Mouse (Mus musculus) embryonic facial prominence, embryonic 13.5 days (tissue): ENCODE data around the gene Sfrp2. TPM values are rescaled to one million over a fixed set of nuclear protein-coding genes. Genes with fewer than 3 reads are reported as not detected.

Source experiments
- ATAC-seq: fragments of 200-750 bp; cut with Nextera tagmentation; 2 replicates; pipeline ENCODE4 v1.8.0; 2017; ENCODE audit warnings: low read depth; ENCODE audit not compliant: insufficient number of reproducible peaks, insufficient read depth, low FRiP score, low TSS enrichment
- H3K27ac ChIP-seq: fragments of 300-500 bp; sonication (generic); 2 replicates; pipeline ENCODE4 v1.5.1; 2015; ENCODE audit warnings: moderate library complexity, mild to moderate bottlenecking, inconsistent platforms
- H3K27me3 ChIP-seq: fragments of 300-500 bp; sonication (generic); 2 replicates; pipeline ENCODE4 v1.6.1; 2015; ENCODE audit warnings: mild to moderate bottlenecking, inconsistent platforms
- H3K36me3 ChIP-seq: fragments of 300-500 bp; sonication (generic); 2 replicates; pipeline ENCODE4 v1.6.1; 2015; ENCODE audit warnings: mild to moderate bottlenecking, inconsistent platforms
- H3K4me1 ChIP-seq: fragments of 300-500 bp; sonication (generic); 2 replicates; pipeline ENCODE4 v1.6.1; 2015; ENCODE audit warnings: inconsistent platforms
- H3K4me2 ChIP-seq: fragments of 300-500 bp; sonication (generic); 2 replicates; pipeline ENCODE4 v1.6.1; 2015; ENCODE audit warnings: moderate library complexity, mild to moderate bottlenecking, inconsistent platforms
- H3K4me3 ChIP-seq: fragments of 300-500 bp; sonication (generic); 2 replicates; pipeline ENCODE4 v1.5.1; 2015; ENCODE audit warnings: mild to moderate bottlenecking, inconsistent platforms
- H3K9ac ChIP-seq: fragments of 300-500 bp; sonication (generic); 2 replicates; pipeline ENCODE4 v1.6.1; 2015; ENCODE audit warnings: mild to moderate bottlenecking, inconsistent platforms
- H3K9me3 ChIP-seq: fragments of 300-500 bp; sonication (generic); 2 replicates; pipeline ENCODE4 v1.6.1; 2016; ENCODE audit warnings: inconsistent platforms
- WGBS: fragments of 180-500 bp; shearing (Covaris S2); methylation state at CpG from one replicate; pipeline ENCODE4 v1.1.7; 2015; ENCODE audit warnings: mixed read lengths; 5-methylcytosine and 5-hydroxymethylcytosine counted together
- polyA plus RNA-seq: library from polyadenylated mRNA; unstranded; fragments of >200 nt; fragmentation: Nextera tagmentation; extraction: Ambion mirVana; gene quantifications from 2 replicates; pipeline ENCODE4 v1.2.1, GENCODE M21; 2015

The Sfrp2 gene
- polyA plus RNA-seq, 1 experiment from 2014 or later: 326 TPM

GRCm38 (mm10) chr3:83752196-83752595 lies 13.9 kb upstream of the Sfrp2 start:
- H3K36me3 ChIP-seq: no peaks in the 10 kb centered on the region
- peaks cover 15% of the 10 kb centered on the region for H3K4me1 ChIP-seq
- no peak for ATAC-seq
- H3K27ac ChIP-seq: no peak overlapping the region
- H3K9ac ChIP-seq: no peak overlapping the region
- no peaks in the 10 kb centered on the region for H3K9me3 ChIP-seq
- H3K27me3 ChIP-seq: no peaks in the 10 kb centered on the region
- no peak overlapping the region for H3K4me3 ChIP-seq
- no peak overlapping the region for H3K4me2 ChIP-seq
- WGBS: 87% methylated on average over 5 of the region's 5 CpGs

GRCm38 (mm10) chr3:83755043-83755635 lies 11.0 kb upstream of the Sfrp2 start:
- H3K27me3 ChIP-seq: no peaks in the 10 kb centered on the region
- H3K4me3 ChIP-seq: no peak overlapping the region
- 26% methylated on average over 15 of the region's 15 CpGs for WGBS
- H3K9ac ChIP-seq: no peak overlapping the region
- H3K9me3 ChIP-seq: no peaks in the 10 kb centered on the region
- 0 out of 2 replicates have a peak overlapping the region, but pooled peaks have one; percentile 16 for H3K27ac ChIP-seq
- peaks cover 15% of the 10 kb centered on the region for H3K4me1 ChIP-seq
- H3K36me3 ChIP-seq: no peaks in the 10 kb centered on the region
- no peak overlapping the region for H3K4me2 ChIP-seq
- no peak for ATAC-seq

GRCm38 (mm10) chr3:83755666-83756065 lies 10.5 kb upstream of the Sfrp2 start:
- 38% methylated on average over 6 of the region's 6 CpGs for WGBS
- Histone ChIP-seq H3K9ac (no peak overlapping the region), H3K27ac (0 out of 2 replicates have a peak overlapping the region, but pooled peaks have one; percentile 16), H3K4me2 (no peak overlapping the region), H3K4me3 (no peak overlapping the region), H3K27me3 (no peaks in the 10 kb centered on the region; the same call in 1 of the 2 replicates), H3K9me3 (no peaks in the 10 kb centered on the region), H3K4me1 (peaks cover 18% of the 10 kb centered on the region), H3K36me3 (no peaks in the 10 kb centered on the region)
- no peak for ATAC-seq

- H3K27ac ChIP-seq: no peak overlapping the region
- no peak for ATAC-seq
- no peak overlapping the region for H3K9ac ChIP-seq
- peaks cover 36% of the 10 kb centered on the region for H3K4me1 ChIP-seq
- no peak overlapping the region for H3K4me2 ChIP-seq
- peaks cover 6% of the 10 kb centered on the region; the same call in 1 of the 2 replicates for H3K27me3 ChIP-seq
- no peaks in the 10 kb centered on the region for H3K36me3 ChIP-seq
- 71% methylated on average over 10 of the region's 10 CpGs for WGBS
- H3K4me3 ChIP-seq: no peak overlapping the region
- no peaks in the 10 kb centered on the region for H3K9me3 ChIP-seq
These were observed 3.8 kb upstream of the Sfrp2 start for GRCm38 (mm10) chr3:83762361-83762760.

- Histone ChIP-seq H3K9ac (peak overlapping the region; percentile 53), H3K4me1 (peaks cover 48% of the 10 kb centered on the region), H3K36me3 (no peaks in the 10 kb centered on the region), H3K27me3 (peaks cover 6% of the 10 kb centered on the region; the same call in 1 of the 2 replicates), H3K4me2 (peak overlapping the region; percentile 73), H3K9me3 (no peaks in the 10 kb centered on the region), H3K27ac (peak overlapping the region; percentile 44; the same call in 1 of the 2 replicates), H3K4me3 (peak overlapping the region; percentile 40)
- ATAC-seq: peak; percentile 58; the same call in 1 of the 2 replicates
- 6% methylated on average over 40 of the region's 40 CpGs for WGBS
These were observed 2.3 kb upstream of the Sfrp2 start for GRCm38 (mm10) chr3:83763551-83764548.

- Histone ChIP-seq H3K9me3 (no peaks in the 10 kb centered on the region), H3K4me1 (peaks cover 67% of the 10 kb centered on the region), H3K27me3 (peaks cover 6% of the 10 kb centered on the region; the same call in 1 of the 2 replicates), H3K9ac (peak overlapping the region; percentile 90), H3K27ac (peak overlapping the region; percentile 82), H3K4me2 (peak overlapping the region; percentile 81), H3K4me3 (peak overlapping the region; percentile 67), H3K36me3 (peaks cover 28% of the 10 kb centered on the region)
- no peak for ATAC-seq
- WGBS: under 1% methylated on average over 25 of the region's 25 CpGs
These were observed 577 bp downstream of the Sfrp2 start for GRCm38 (mm10) chr3:83766726-83767070.

GRCm38 (mm10) chr3:83767121-83767520 lies 1.0 kb downstream of the Sfrp2 start:
- H3K36me3 ChIP-seq: peaks cover 32% of the 10 kb centered on the region
- peaks cover 6% of the 10 kb centered on the region; the same call in 1 of the 2 replicates for H3K27me3 ChIP-seq
- H3K4me2 ChIP-seq: peak overlapping the region; percentile 81
- peak overlapping the region; percentile 82 for H3K27ac ChIP-seq
- H3K4me1 ChIP-seq: peaks cover 72% of the 10 kb centered on the region
- H3K9me3 ChIP-seq: no peaks in the 10 kb centered on the region
- H3K9ac ChIP-seq: peak overlapping the region; percentile 90
- ATAC-seq: no peak
- WGBS: 2% methylated on average over 10 of the region's 10 CpGs
- peak overlapping the region; percentile 67 for H3K4me3 ChIP-seq

DNA sequence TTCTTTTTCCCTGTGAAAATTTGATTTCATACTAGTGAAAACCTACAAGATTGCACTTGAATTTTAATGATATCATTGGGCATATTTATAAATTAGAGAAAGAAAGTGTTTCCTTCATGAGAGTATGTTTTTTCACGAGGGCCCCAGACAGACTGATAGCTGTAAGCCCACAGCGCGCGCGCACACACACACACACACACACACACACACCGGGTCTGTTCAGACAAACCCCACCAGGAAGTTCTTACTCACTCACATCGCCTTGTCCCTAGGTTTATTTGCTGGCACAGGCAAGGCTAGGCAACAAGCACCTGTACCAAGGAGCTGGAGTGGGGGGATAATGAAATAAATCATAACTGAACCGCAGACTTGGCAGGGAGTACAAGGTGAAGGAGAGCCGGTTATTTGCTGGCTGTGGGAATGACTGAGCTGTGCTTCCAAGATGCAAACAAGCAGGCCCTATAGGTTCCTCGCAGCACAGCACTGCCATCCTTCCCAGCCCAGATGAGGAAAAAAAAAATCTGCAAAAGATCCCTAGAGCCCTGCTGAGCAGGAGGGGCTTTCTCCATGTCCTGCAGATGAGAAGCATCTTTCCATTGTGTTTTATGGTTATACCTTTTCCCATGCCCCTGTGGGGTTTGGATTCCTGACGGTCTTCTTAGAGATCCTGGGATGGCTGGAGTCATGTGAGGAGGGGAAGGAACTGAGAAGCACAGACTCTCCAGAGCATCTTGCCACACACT lies 2.3 kb downstream of the Sfrp2 start:
- Histone ChIP-seq H3K36me3 (peaks cover 40% of the 10 kb centered on the region), H3K9me3 (no peaks in the 10 kb centered on the region), H3K4me2 (peak overlapping the region; percentile 81), H3K4me3 (peak overlapping the region; percentile 67), H3K9ac (peak overlapping the region; percentile 58), H3K27me3 (0 out of 2 replicates have a peak, but pooled peaks cover 1% of the 10 kb centered on the region), H3K27ac (no peak overlapping the region), H3K4me1 (peaks cover 75% of the 10 kb centered on the region)
- 26% methylated on average over 11 of the region's 11 CpGs for WGBS
- ATAC-seq: no peak

DNA sequence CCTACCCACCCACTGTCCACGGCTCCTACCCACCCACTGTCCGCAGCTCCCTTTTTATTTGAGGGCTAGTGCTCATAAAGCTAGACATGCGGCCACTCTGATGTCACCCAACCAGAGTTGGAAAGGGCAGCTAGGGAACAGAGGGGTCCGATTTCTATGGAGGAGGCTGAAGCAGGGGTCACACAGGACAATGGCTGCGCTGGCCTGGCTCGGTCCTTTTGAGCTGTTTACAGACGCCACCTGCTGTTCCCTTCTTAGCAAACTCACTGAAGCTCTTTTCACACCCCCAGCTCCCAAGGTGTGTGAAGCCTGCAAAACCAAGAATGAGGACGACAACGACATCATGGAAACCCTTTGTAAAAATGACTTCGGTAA lies 2.9 kb downstream of the Sfrp2 start:
- H3K4me3 ChIP-seq: peak overlapping the region; percentile 67
- H3K9ac ChIP-seq: peak overlapping the region; percentile 58
- no peaks in the 10 kb centered on the region for H3K9me3 ChIP-seq
- no peak overlapping the region for H3K27ac ChIP-seq
- peaks cover 69% of the 10 kb centered on the region for H3K4me1 ChIP-seq
- 33% methylated on average over 10 of the region's 10 CpGs for WGBS
- H3K27me3 ChIP-seq: no peaks in the 10 kb centered on the region
- H3K36me3 ChIP-seq: peaks cover 44% of the 10 kb centered on the region
- H3K4me2 ChIP-seq: peak overlapping the region; percentile 81
- no peak for ATAC-seq

- no peaks in the 10 kb centered on the region for H3K9me3 ChIP-seq
- no peak overlapping the region for H3K27ac ChIP-seq
- H3K4me2 ChIP-seq: peak overlapping the region; percentile 14; the same call in 1 of the 2 replicates
- no peak for ATAC-seq
- peaks cover 68% of the 10 kb centered on the region for H3K4me1 ChIP-seq
- H3K27me3 ChIP-seq: no peaks in the 10 kb centered on the region
- H3K4me3 ChIP-seq: no peak overlapping the region
- no peak overlapping the region for H3K9ac ChIP-seq
- 87% methylated on average over 10 of the region's 10 CpGs for WGBS
- peaks cover 52% of the 10 kb centered on the region for H3K36me3 ChIP-seq
These were observed 5.2 kb downstream of the Sfrp2 start for GRCm38 (mm10) chr3:83771160-83771869.

- H3K4me1 ChIP-seq: peaks cover 52% of the 10 kb centered on the region
- H3K27ac ChIP-seq: no peak overlapping the region
- 94% methylated on average over 18 of the region's 18 CpGs for WGBS
- no peaks in the 10 kb centered on the region for H3K27me3 ChIP-seq
- peaks cover 52% of the 10 kb centered on the region for H3K36me3 ChIP-seq
- H3K4me3 ChIP-seq: no peak overlapping the region
- no peak for ATAC-seq
- H3K4me2 ChIP-seq: no peak overlapping the region
- no peak overlapping the region for H3K9ac ChIP-seq
- no peaks in the 10 kb centered on the region for H3K9me3 ChIP-seq
These were observed 7.2 kb downstream of the Sfrp2 start for GRCm38 (mm10) chr3:83773281-83773680.
